8 mouse cellular contexts compared by ENCODE assay signal in the genomic region with DNA sequence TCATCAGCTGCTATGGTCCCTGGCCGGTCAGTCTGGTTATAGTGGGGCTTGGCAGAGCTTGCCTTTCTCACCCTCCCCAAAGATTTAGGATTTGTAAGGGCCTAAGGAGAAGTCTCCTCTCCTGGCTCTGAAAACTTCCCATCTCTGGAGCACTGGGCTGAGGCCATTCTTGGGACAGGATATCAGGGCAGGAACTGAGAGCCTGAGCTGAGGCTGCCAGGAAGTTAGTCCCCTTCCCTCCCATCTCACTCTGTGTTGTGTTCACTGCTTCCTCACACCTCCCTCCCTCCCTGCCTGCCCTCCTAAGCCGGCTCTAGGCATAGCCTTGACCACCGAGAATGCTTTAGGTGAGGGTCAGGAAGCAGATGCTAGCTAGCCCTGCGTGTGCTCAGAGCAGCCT. TPM values are rescaled to one million over a fixed set of nuclear protein-coding genes. Genes with fewer than 3 reads are reported as not detected.
DNase-seq lines count a peak whose midpoint lies in the region; ATAC-seq and TF ChIP-seq lines count a peak whose summit lies in the region.

No protein-coding gene starts in this region.

- TF ChIP-seq CTCF in forebrain, postnatal 0 days (IDR thresholded peaks at IDR 0.05; ENCODE audit: low read depth), result no peak

- peaks cover 73% of the 10 kb centered on the region for H3K4me1 ChIP-seq in megakaryocyte, embryonic 14.5 days
- H3K4me1 ChIP-seq in forebrain, postnatal 0 days (ENCODE audit: insufficient read depth), result peaks cover 56% of the 10 kb centered on the region
- H3K4me1 ChIP-seq in neural tube, embryonic 15.5 days, result peaks cover 74% of the 10 kb centered on the region

- peak overlapping the region; percentile 97 for H3K27ac ChIP-seq in forebrain, postnatal 0 days (ENCODE audit: low read depth, low read length)
- H3K27ac ChIP-seq in neural tube, embryonic 15.5 days (replicated peaks), result peak overlapping the region; percentile 93

- 3% methylated on average over 4 of the region's 4 CpGs for WGBS in forebrain, postnatal 0 days
- WGBS in neural tube, embryonic 15.5 days, result 5% methylated on average over 4 of the region's 4 CpGs

- no peak for DNase-seq in forebrain, postnatal 0 days
- peak; percentile 45 to 52 for DNase-seq in kidney, postnatal 25 days
- no peak for DNase-seq in ovary, postnatal 36 days (ENCODE audit: low spot score)
- no peak for DNase-seq in T-cell, adult 2 months (ENCODE audit: low spot score)
- DNase-seq in left cerebral cortex, postnatal 10 days (ENCODE audit: extremely low spot score in 1 of 2, low spot score in 2 of 2), result no peak

- peaks cover 71% of the 10 kb centered on the region for H3K36me3 ChIP-seq in megakaryocyte, embryonic 14.5 days (replicated peaks; ENCODE audit: low read length)
- H3K36me3 ChIP-seq in forebrain, postnatal 0 days (ENCODE audit: insufficient read depth), result peaks cover 17% of the 10 kb centered on the region
- peaks cover 17% of the 10 kb centered on the region for H3K36me3 ChIP-seq in neural tube, embryonic 15.5 days

- H3K9ac ChIP-seq in forebrain, postnatal 0 days, result peak overlapping the region; percentile 99; the same call in 1 of the 2 replicates
- peak overlapping the region; percentile 32; the same call in 1 of the 2 replicates for H3K9ac ChIP-seq in neural tube, embryonic 15.5 days (replicated peaks)

- no peaks in the 10 kb centered on the region for H3K9me3 ChIP-seq in megakaryocyte, embryonic 14.5 days
- H3K9me3 ChIP-seq in forebrain, postnatal 0 days (ENCODE audit: low read length), result no peaks in the 10 kb centered on the region
- H3K9me3 ChIP-seq in neural tube, embryonic 15.5 days (replicated peaks), result no peaks in the 10 kb centered on the region

- ATAC-seq in megakaryocyte, adult 5-6 weeks (ENCODE audit: poor library complexity, severe bottlenecking), result no peak
- no peak for ATAC-seq in forebrain, postnatal 0 days
- no peak for ATAC-seq in neural tube, embryonic 15.5 days (ENCODE audit: low FRiP score)

- intact Hi-C loops in left cerebral cortex, postnatal 10 days (cut with DNase I), result no loop called here

- H3K4me2 ChIP-seq in forebrain, postnatal 0 days (ENCODE audit: low read depth), result peak overlapping the region; percentile 91
- peak overlapping the region; percentile 76 for H3K4me2 ChIP-seq in neural tube, embryonic 15.5 days

- H3K27me3 ChIP-seq in megakaryocyte, embryonic 14.5 days (replicated peaks), result no peaks in the 10 kb centered on the region
- H3K27me3 ChIP-seq in forebrain, postnatal 0 days (ENCODE audit: insufficient read depth, low read length), result no peaks in the 10 kb centered on the region
- H3K27me3 ChIP-seq in neural tube, embryonic 15.5 days (replicated peaks), result no peaks in the 10 kb centered on the region

- peak overlapping the region; percentile 62 for H3K4me3 ChIP-seq in megakaryocyte, embryonic 14.5 days (replicated peaks)
- H3K4me3 ChIP-seq in forebrain, postnatal 0 days (ENCODE audit: low read depth, low read length), result no peak overlapping the region
- peak overlapping the region; percentile 80; the same call in 1 of the 2 replicates for H3K4me3 ChIP-seq in neural tube, embryonic 15.5 days (replicated peaks)

RNA-seq across cellular contexts. Expression of a gene that starts 3.0 kb away (rescaled TPM):
- 6.9 and 11.9 TPM in 2 replicates for polyA plus RNA-seq in megakaryocyte, embryonic 14.5 days (2012; ENCODE audit: insufficient read depth, low replicate concordance)
- total RNA-seq in megakaryocyte, adult 5-6 weeks (2015), result 16.1 and 17.5 TPM in 2 replicates
- total RNA-seq in megakaryocyte, adult 5-6 weeks (2017), result 13.6 and 18.5 TPM in 2 replicates
- 265 and 281 TPM in 2 replicates for total RNA-seq in forebrain, postnatal 0 days (2014; rRNA removed)
- 412 and 475 TPM in 2 replicates for polyA plus RNA-seq in forebrain, postnatal 0 days (2015; fragmentation: Nextera tagmentation; extraction: Ambion mirVana)
- polyA plus RNA-seq in neural tube, embryonic 15.5 days (2015; fragmentation: Nextera tagmentation; extraction: Ambion mirVana), result 378 and 415 TPM in 2 replicates
- 100 to 1,000 TPM; 368 TPM for total RNA-seq in left cerebral cortex, postnatal 10 days (2021)

RNA-seq across cellular contexts. Expression of a gene that starts 16.1 kb away (rescaled TPM):
- not detected in 2 replicates for polyA plus RNA-seq in megakaryocyte, embryonic 14.5 days (2012; ENCODE audit: insufficient read depth, low replicate concordance)
- total RNA-seq in megakaryocyte, adult 5-6 weeks (2015), result not detected in 2 replicates
- total RNA-seq in megakaryocyte, adult 5-6 weeks (2017), result not detected in 2 replicates
- total RNA-seq in forebrain, postnatal 0 days (2014; rRNA removed), result 0.76 and 2.2 TPM in 2 replicates
- polyA plus RNA-seq in forebrain, postnatal 0 days (2015; fragmentation: Nextera tagmentation; extraction: Ambion mirVana), result 3.3 and 3.5 TPM in 2 replicates
- polyA plus RNA-seq in neural tube, embryonic 15.5 days (2015; fragmentation: Nextera tagmentation; extraction: Ambion mirVana), result 3.8 and 4.0 TPM in 2 replicates
- total RNA-seq in left cerebral cortex, postnatal 10 days (2021), result 1 to 10 TPM in 1 of 2 experiments, under 1 TPM in 1; 0.49 to 1.3 TPM

RNA-seq across cellular contexts. Expression of a gene that starts 54.6 kb away (rescaled TPM):
- polyA plus RNA-seq in megakaryocyte, embryonic 14.5 days (2012; ENCODE audit: insufficient read depth, low replicate concordance), result not detected in 2 replicates
- not detected in 2 replicates for total RNA-seq in megakaryocyte, adult 5-6 weeks (2015)
- total RNA-seq in megakaryocyte, adult 5-6 weeks (2017), result not detected in 2 replicates
- not detected in 2 replicates for total RNA-seq in forebrain, postnatal 0 days (2014; rRNA removed)
- polyA plus RNA-seq in forebrain, postnatal 0 days (2015; fragmentation: Nextera tagmentation; extraction: Ambion mirVana), result not detected in 2 replicates
- 0.05 TPM in 1 of 2 replicates, not detected in the other for polyA plus RNA-seq in neural tube, embryonic 15.5 days (2015; fragmentation: Nextera tagmentation; extraction: Ambion mirVana)
- not detected for total RNA-seq in left cerebral cortex, postnatal 10 days (2021)

RNA-seq across cellular contexts. Expression of a gene that starts 55.7 kb away (rescaled TPM):
- 15.0 and 34.6 TPM in 2 replicates for polyA plus RNA-seq in megakaryocyte, embryonic 14.5 days (2012; ENCODE audit: insufficient read depth, low replicate concordance)
- total RNA-seq in megakaryocyte, adult 5-6 weeks (2015), result 18.9 and 19.4 TPM in 2 replicates
- 63.9 and 71.6 TPM in 2 replicates for total RNA-seq in megakaryocyte, adult 5-6 weeks (2017)
- 66.8 and 76.8 TPM in 2 replicates for total RNA-seq in forebrain, postnatal 0 days (2014; rRNA removed)
- polyA plus RNA-seq in forebrain, postnatal 0 days (2015; fragmentation: Nextera tagmentation; extraction: Ambion mirVana), result 49.4 and 62.7 TPM in 2 replicates
- 84.5 and 93.4 TPM in 2 replicates for polyA plus RNA-seq in neural tube, embryonic 15.5 days (2015; fragmentation: Nextera tagmentation; extraction: Ambion mirVana)
- 10 to 100 TPM; 87.0 to 88.0 TPM for total RNA-seq in left cerebral cortex, postnatal 10 days (2021)

RNA-seq across cellular contexts. Expression of a gene that starts 57.9 kb away (rescaled TPM):
- 18.9 and 46.3 TPM in 2 replicates for polyA plus RNA-seq in megakaryocyte, embryonic 14.5 days (2012; ENCODE audit: insufficient read depth, low replicate concordance)
- total RNA-seq in megakaryocyte, adult 5-6 weeks (2015), result 29.6 and 40.0 TPM in 2 replicates
- total RNA-seq in megakaryocyte, adult 5-6 weeks (2017), result 26.1 and 34.4 TPM in 2 replicates
- total RNA-seq in forebrain, postnatal 0 days (2014; rRNA removed), result 117 and 136 TPM in 2 replicates
- polyA plus RNA-seq in forebrain, postnatal 0 days (2015; fragmentation: Nextera tagmentation; extraction: Ambion mirVana), result 110 and 113 TPM in 2 replicates
- 70.9 and 71.3 TPM in 2 replicates for polyA plus RNA-seq in neural tube, embryonic 15.5 days (2015; fragmentation: Nextera tagmentation; extraction: Ambion mirVana)
- 100 to 1,000 TPM; 216 to 226 TPM for total RNA-seq in left cerebral cortex, postnatal 10 days (2021)

Comparison
In these comparisons a context has a peak if more than half of its experiments do, and no peak if none do; other contexts are left out.
1. DNase-seq: peak in kidney, postnatal 25 days (2 of 2); none in forebrain, postnatal 0 days (single experiment), ovary, postnatal 36 days (single experiment), T-cell, adult 2 months (single experiment) and left cerebral cortex, postnatal 10 days (0 of 2).
2. RNA of a gene that starts 3.0 kb away (total RNA-seq): 368 TPM in left cerebral cortex, postnatal 10 days and 265 to 281 TPM in forebrain, postnatal 0 days; 13.6 to 18.5 TPM in megakaryocyte, adult 5-6 weeks; every median in the first group is over 10 times any median in the second.